ENCODE assay signal across 10 mouse cellular contexts in the genomic region with DNA sequence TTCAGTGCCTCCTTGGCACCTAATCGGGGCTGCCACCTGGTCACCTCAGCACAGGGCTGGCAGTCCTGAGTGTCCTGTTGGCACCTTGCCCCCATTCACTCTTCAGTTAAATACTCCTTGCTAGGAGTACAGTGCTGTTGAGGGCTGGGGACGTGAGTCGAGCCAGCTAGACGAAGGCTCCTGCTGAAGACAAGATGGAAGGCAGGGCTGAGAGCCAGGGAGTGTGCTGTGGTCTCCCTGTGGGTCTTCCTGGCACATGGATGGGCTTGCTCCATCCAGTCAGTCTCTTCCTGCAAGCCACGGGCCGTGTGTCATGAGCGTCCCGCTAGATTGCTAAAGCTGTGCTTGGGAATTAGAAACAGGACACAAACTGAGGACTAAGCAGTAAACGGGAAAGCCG. TPM values are rescaled to one million over a fixed set of nuclear protein-coding genes. Genes with fewer than 3 reads are reported as not detected.
DNase-seq lines count a peak whose midpoint lies in the region; ATAC-seq and TF ChIP-seq lines count a peak whose summit lies in the region.
"Had no signal": no experiment of that assay in that cellular context is flagged by ENCODE, and none has a peak within 500 bp of the region (broad histone marks: within the 10 kb centered on the region; RNA-seq: fewer than 3 reads in every experiment).

No protein-coding gene starts in this region.

- no peaks in the 10 kb centered on the region for H3K9me3 ChIP-seq in midbrain, embryonic 11.5 days (ENCODE audit: control insufficient read depth, low read length)
- H3K9me3 ChIP-seq in midbrain, embryonic 10.5 days (replicated peaks), result no peaks in the 10 kb centered on the region
- no peaks in the 10 kb centered on the region for H3K9me3 ChIP-seq in kidney, postnatal 0 days (replicated peaks; ENCODE audit: low read length)
- H3K9me3 ChIP-seq in neural tube, embryonic 13.5 days, result no peaks in the 10 kb centered on the region

- H3K27me3 ChIP-seq in midbrain, embryonic 11.5 days (ENCODE audit: control insufficient read depth, insufficient read depth, low read length), result no peaks in the 10 kb centered on the region
- H3K27me3 ChIP-seq in midbrain, embryonic 10.5 days (ENCODE audit: low read depth, poor library complexity, severe bottlenecking), result no peaks in the 10 kb centered on the region
- no peaks in the 10 kb centered on the region for H3K27me3 ChIP-seq in kidney, postnatal 0 days (ENCODE audit: insufficient read depth, low read length)
- no peaks in the 10 kb centered on the region for H3K27me3 ChIP-seq in neural tube, embryonic 13.5 days
- H3K27me3 ChIP-seq: CH12.LX had no signal

- DNase-seq in heart, adult 11 months, result peak; percentile 89
- DNase-seq in heart, adult 18-20 months, result no peak
- no peak for DNase-seq in midbrain, embryonic 11.5 days (ENCODE audit: low spot score, missing footprints)
- DNase-seq in midbrain, embryonic 10.5 days (ENCODE audit: low spot score), result no peak
- no peak for DNase-seq in kidney, postnatal 0 days (ENCODE audit: low spot score)
- no peak for DNase-seq in layer of hippocampus, postnatal 14 days (ENCODE audit: low spot score in 2 of 2)
- DNase-seq in testis, postnatal 14 days (ENCODE audit: low spot score), result no peak

- H3K4me2 ChIP-seq in midbrain, embryonic 11.5 days, result no peak overlapping the region
- no peak overlapping the region for H3K4me2 ChIP-seq in kidney, postnatal 0 days (ENCODE audit: low read length)
- no peak overlapping the region for H3K4me2 ChIP-seq in neural tube, embryonic 13.5 days

- WGBS in midbrain, embryonic 11.5 days, result 85% methylated on average over 10 of the region's 10 CpGs
- 83% methylated on average over 10 of the region's 10 CpGs for WGBS in midbrain, embryonic 10.5 days
- WGBS in kidney, postnatal 0 days, result 64% methylated on average over 10 of the region's 10 CpGs
- 74% methylated on average over 10 of the region's 10 CpGs for WGBS in neural tube, embryonic 13.5 days

- ATAC-seq in midbrain, embryonic 11.5 days (ENCODE audit: low FRiP score), result 0 out of 2 replicates have a peak, but pooled peaks have one; percentile 19
- ATAC-seq in kidney, postnatal 0 days (replicated peaks; ENCODE audit: low FRiP score, low read depth), result 0 out of 2 replicates have a peak, but pooled peaks have one; percentile 33
- ATAC-seq in neural tube, embryonic 13.5 days (ENCODE audit: low read depth), result peak; percentile 38; the same call in 1 of the 2 replicates

- no peak overlapping the region for H3K4me3 ChIP-seq in midbrain, embryonic 11.5 days (ENCODE audit: low read depth, low read length)
- no peak overlapping the region for H3K4me3 ChIP-seq in midbrain, embryonic 10.5 days
- no peak overlapping the region for H3K4me3 ChIP-seq in kidney, postnatal 0 days (replicated peaks; ENCODE audit: low read depth, low read length)
- no peak overlapping the region for H3K4me3 ChIP-seq in neural tube, embryonic 13.5 days

- no peaks in the 10 kb centered on the region for H3K36me3 ChIP-seq in midbrain, embryonic 11.5 days (ENCODE audit: control insufficient read depth, insufficient read depth, low read length)
- H3K36me3 ChIP-seq in midbrain, embryonic 10.5 days, result no peaks in the 10 kb centered on the region
- H3K36me3 ChIP-seq in kidney, postnatal 0 days (ENCODE audit: insufficient read depth, low read length), result no peaks in the 10 kb centered on the region
- H3K36me3 ChIP-seq in neural tube, embryonic 13.5 days, result no peaks in the 10 kb centered on the region

- H3K4me1 ChIP-seq in midbrain, embryonic 11.5 days (ENCODE audit: control insufficient read depth, insufficient read depth, low read length), result no peaks in the 10 kb centered on the region; the same call in 1 of the 2 replicates
- peaks cover 22% of the 10 kb centered on the region for H3K4me1 ChIP-seq in midbrain, embryonic 10.5 days
- peaks cover 17% of the 10 kb centered on the region; the same call in 1 of the 2 replicates for H3K4me1 ChIP-seq in kidney, postnatal 0 days (replicated peaks; ENCODE audit: insufficient read depth, low read length)
- H3K4me1 ChIP-seq in neural tube, embryonic 13.5 days (replicated peaks), result peaks cover 32% of the 10 kb centered on the region

- no peak overlapping the region for H3K27ac ChIP-seq in midbrain, embryonic 11.5 days (ENCODE audit: low read depth, low read length)
- no peak overlapping the region for H3K27ac ChIP-seq in midbrain, embryonic 10.5 days (replicated peaks)
- H3K27ac ChIP-seq in kidney, postnatal 0 days, result peak overlapping the region; percentile 36
- peak overlapping the region; percentile 43; the same call in 1 of the 2 replicates for H3K27ac ChIP-seq in neural tube, embryonic 13.5 days (replicated peaks)

- TF ChIP-seq CTCF in kidney, postnatal 0 days (IDR thresholded peaks at IDR 0.05; ENCODE audit: low read depth), result no peak

- no peak overlapping the region for H3K9ac ChIP-seq in midbrain, embryonic 11.5 days (ENCODE audit: low read length)
- H3K9ac ChIP-seq in kidney, postnatal 0 days (ENCODE audit: low read depth, low read length), result no peak overlapping the region
- 0 out of 2 replicates have a peak overlapping the region, but pooled peaks have one; percentile 13 for H3K9ac ChIP-seq in neural tube, embryonic 13.5 days

RNA-seq across cellular contexts. Expression of a gene that starts 30.1 kb away (rescaled TPM):
- under 1 TPM in 1 of 2 experiments, not detected in 1; 0.13 TPM for total RNA-seq in heart, adult 18-20 months (2021)
- 0.12 TPM in 1 of 2 replicates, not detected in the other for polyA plus RNA-seq in midbrain, embryonic 11.5 days (2014; fragmentation: Nextera tagmentation; extraction: Ambion mirVana)
- 0.19 TPM in 1 of 2 replicates, not detected in the other for polyA plus RNA-seq in midbrain, embryonic 10.5 days (2016; fragmentation: Nextera tagmentation; extraction: Ambion mirVana)
- polyA plus RNA-seq in kidney, postnatal 0 days (2015; fragmentation: Nextera tagmentation; extraction: Ambion mirVana), result 0.09 and 0.18 TPM in 2 replicates
- polyA plus RNA-seq in neural tube, embryonic 13.5 days (2015; fragmentation: Nextera tagmentation; extraction: Ambion mirVana), result 0.23 and 0.46 TPM in 2 replicates
- not detected for total RNA-seq in layer of hippocampus, postnatal 14 days (2021)
- total RNA-seq: adrenal gland, postnatal 36 days had no signal

Comparison
In these comparisons a context has a peak if more than half of its experiments do, and no peak if none do; other contexts are left out.
1. H3K27ac ChIP-seq: peak in kidney, postnatal 0 days (single experiment) and neural tube, embryonic 13.5 days (single experiment); none in midbrain, embryonic 11.5 days (single experiment) and midbrain, embryonic 10.5 days (single experiment).
2. Peak in every context shown above with its lines, with median percentiles within 50 percentile points of each other: ATAC-seq.